Mouse (Mus musculus) olfactory bulb, adult 2 months (tissue): ENCODE measurements around the gene Gm3138. TPM values are rescaled to one million over a fixed set of nuclear protein-coding genes. Genes with fewer than 3 reads are reported as not detected.
"Not testable (repeated sequence)": the region's sequence is repeated elsewhere in the genome, so short reads cannot be mapped to it uniquely, and the experiment has no call there.

ENCODE experiments used
- H3K27ac ChIP-seq: fragments of 200-500 bp; 2 replicates; pipeline ENCODE4 v1.5.1; 2012; ENCODE audit warnings: low read depth, low read length; ENCODE audit not compliant: insufficient read depth
- H3K4me1 ChIP-seq: fragments of 200-500 bp; 2 replicates; pipeline ENCODE4 v1.6.1; 2012; ENCODE audit warnings: low read length; ENCODE audit not compliant: control insufficient read depth, insufficient read depth
- H3K4me3 ChIP-seq: fragments of 200-500 bp; 2 replicates; pipeline ENCODE4 v1.5.1; 2012; ENCODE audit warnings: mild to moderate bottlenecking, low read depth, low read length, moderate library complexity; ENCODE audit not compliant: insufficient read depth
- WGBS: fragments of 180-500 bp; shearing (Covaris S2); methylation state at CpG from one replicate; pipeline ENCODE4 v1.1.7; 2018; 5-methylcytosine and 5-hydroxymethylcytosine counted together
- polyA plus RNA-seq: library from polyadenylated mRNA; stranded (reverse); fragments of >200 nt; gene quantifications from 2 replicates; pipeline ENCODE4 v1.2.4, GENCODE M21; 2012; ENCODE audit warnings: low replicate concordance; ENCODE audit not compliant: missing spikeins, insufficient read depth, insufficient read length

Gm3138 gene
- not detected in 2 replicates for polyA plus RNA-seq

- H3K27ac ChIP-seq, H3K4me1 ChIP-seq, H3K4me3 ChIP-seq: not testable (repeated sequence)
- no CpG with 5 or more reads among the region's 2 CpGs for WGBS
These were observed at the start of gene Gm3138 for GRCm38 (mm10) chr14:4249331-4249730. Gm3138 (plus strand) TSS chr14:4249631.

- not testable (repeated sequence) for H3K4me1 ChIP-seq, H3K27ac ChIP-seq, H3K4me3 ChIP-seq
- WGBS, result 86% methylated on average over 2 of the region's 2 CpGs
These were observed 20.0 kb downstream of the Gm3138 start for GRCm38 (mm10) chr14:4269238-4269950.

- WGBS, result 82% methylated on average over 3 of the region's 3 CpGs
- not testable (repeated sequence) for H3K4me1 ChIP-seq
These were observed 30.4 kb downstream of the Gm3138 start for GRCm38 (mm10) chr14:4279828-4280227.

More at GRCm38 (mm10) chr14:4279828-4280227, 30.4 kb downstream of the Gm3138 start:
- not testable (repeated sequence) for H3K4me3 ChIP-seq, H3K27ac ChIP-seq

Other genes starting within 250 kb of the Gm3138 start
- not detected in 2 replicates for gene Gm5796, start 225.7 kb upstream of the Gm3138 start, polyA plus RNA-seq
- not detected in 2 replicates for gene Gm3115, start 165.5 kb upstream of the Gm3138 start, polyA plus RNA-seq
- not detected in 2 replicates for gene Gm8108, start 139.1 kb upstream of the Gm3138 start, polyA plus RNA-seq
- not detected in 2 replicates for gene Gm3127, start 84.6 kb upstream of the Gm3138 start, polyA plus RNA-seq
- not detected in 2 replicates for gene Gm2974, start 67.1 kb upstream of the Gm3138 start, polyA plus RNA-seq
- gene Gm3149, start 67.7 kb downstream of the Gm3138 start, polyA plus RNA-seq, result not detected in 2 replicates
- gene 2610042L04Rik, start 85.1 kb downstream of the Gm3138 start, polyA plus RNA-seq, result not detected in 2 replicates
- gene Gm3159, start 147.9 kb downstream of the Gm3138 start, polyA plus RNA-seq, result not detected in 2 replicates
- gene Gm3164, start 165.8 kb downstream of the Gm3138 start, polyA plus RNA-seq, result not detected in 2 replicates
- not detected in 2 replicates for gene Gm3173, start 181.4 kb downstream of the Gm3138 start, polyA plus RNA-seq
- not detected in 2 replicates for gene Gm3182, start 232.1 kb downstream of the Gm3138 start, polyA plus RNA-seq